Mouse (Mus musculus) heart, embryonic 12.5 days (tissue): ENCODE results near the gene Polr3e. TPM values are rescaled to one million over a fixed set of nuclear protein-coding genes. Genes with fewer than 3 reads are reported as not detected.

Experiments used
- ATAC-seq: fragments of 200-750 bp; cut with Nextera tagmentation; 2 replicates; pipeline ENCODE4 v1.8.0; 2017; ENCODE audit warnings: moderate TSS enrichment, moderate library complexity; ENCODE audit not compliant: insufficient number of reproducible peaks, low FRiP score
- H3K27ac ChIP-seq: fragments of 300-500 bp; sonication (generic); 2 replicates; pipeline ENCODE4 v1.5.1; 2016; ENCODE audit warnings: mild to moderate bottlenecking, moderate library complexity; ENCODE audit not compliant: poor library complexity, severe bottlenecking
- H3K27me3 ChIP-seq: fragments of 300-500 bp; sonication (generic); replicated peaks from 2 replicates; pipeline ENCODE4 v1.6.1; 2016; ENCODE audit warnings: mild to moderate bottlenecking, moderate library complexity
- H3K36me3 ChIP-seq: fragments of 300-500 bp; sonication (generic); 2 replicates; pipeline ENCODE4 v1.6.1; 2016; ENCODE audit warnings: mild to moderate bottlenecking, moderate library complexity
- H3K4me1 ChIP-seq: fragments of 300-500 bp; sonication (generic); replicated peaks from 2 replicates; pipeline ENCODE4 v1.6.1; 2016; ENCODE audit warnings: mild to moderate bottlenecking
- H3K4me2 ChIP-seq: fragments of 300-500 bp; sonication (generic); 2 replicates; pipeline ENCODE4 v1.6.1; 2016; ENCODE audit warnings: mild to moderate bottlenecking, moderate library complexity
- H3K4me3 ChIP-seq: fragments of 300-500 bp; sonication (generic); 2 replicates; pipeline ENCODE4 v1.5.1; 2016; ENCODE audit warnings: mild to moderate bottlenecking
- H3K9ac ChIP-seq: fragments of 300-500 bp; sonication (generic); 2 replicates; pipeline ENCODE4 v1.6.1; 2016; ENCODE audit warnings: mild to moderate bottlenecking, moderate library complexity
- H3K9me3 ChIP-seq: fragments of 300-500 bp; sonication (generic); replicated peaks from 2 replicates; pipeline ENCODE4 v1.6.1; 2016; ENCODE audit warnings: mild to moderate bottlenecking, moderate library complexity
- WGBS: fragments of 180-500 bp; shearing (Covaris S2); methylation state at CpG from one replicate; pipeline ENCODE4 v1.1.7; 2016; 5-methylcytosine and 5-hydroxymethylcytosine counted together
- polyA plus RNA-seq: library from polyadenylated mRNA; unstranded; fragments of >200 nt; fragmentation: Nextera tagmentation; extraction: Ambion mirVana; gene quantifications from 2 replicates; pipeline ENCODE4 v1.2.1, GENCODE M21; 2016

The Polr3e gene
- 24.4 and 25.9 TPM in 2 replicates for polyA plus RNA-seq

DNA sequence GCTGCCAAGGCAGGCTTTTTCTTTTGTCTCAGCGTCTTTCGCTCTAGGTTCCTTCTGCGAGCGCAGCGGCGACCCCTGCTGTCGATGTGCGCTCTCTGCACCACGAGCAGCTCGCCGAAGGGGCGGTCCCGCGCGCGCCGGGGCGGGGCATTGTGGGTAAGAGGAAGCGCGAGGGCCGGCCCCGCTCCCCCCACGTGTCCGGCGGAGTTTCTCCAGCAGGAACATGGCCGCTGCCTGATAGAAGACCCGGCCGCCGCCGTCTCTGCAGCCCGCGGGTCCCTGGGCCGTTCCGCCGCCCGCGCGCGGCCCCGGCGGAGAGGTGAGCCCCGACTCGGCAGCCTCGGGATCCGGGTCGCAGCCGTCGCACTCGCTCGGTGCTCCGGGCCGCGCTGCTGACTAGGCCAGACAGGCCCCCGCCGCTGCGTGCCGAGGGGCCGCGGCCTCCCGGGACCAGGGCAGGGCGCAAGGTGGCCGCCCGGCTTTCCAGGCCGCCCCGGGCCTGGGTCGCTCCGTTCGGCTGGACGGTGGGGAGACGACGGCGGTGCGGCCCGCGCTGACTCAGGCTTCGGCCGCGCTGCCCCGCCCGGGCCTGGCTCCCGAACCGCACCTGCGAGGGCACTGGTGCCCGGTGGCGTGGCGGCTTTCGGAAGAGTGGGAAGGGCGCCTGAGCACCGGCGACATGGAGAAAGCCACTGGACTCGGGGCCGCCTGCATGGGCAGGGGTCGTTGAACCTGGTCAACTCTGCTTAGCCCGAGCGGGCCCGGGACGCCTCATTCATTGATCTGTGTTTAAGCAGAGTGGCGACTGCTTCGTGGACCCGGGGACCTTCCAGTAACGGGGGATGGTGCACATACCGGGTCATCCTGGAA lies at the start of gene Polr3e:
Gene Polr3e (plus strand): TSS at position 153 of the 870 bp plus-strand sequence.
- H3K36me3 ChIP-seq, result 0 out of 2 replicates have a peak, but pooled peaks cover 3% of the 10 kb centered on the region
- H3K4me2 ChIP-seq, result peak within 1 kb of the TSS; percentile 79
- peak within 1 kb of the TSS; percentile 97 for H3K9ac ChIP-seq
- peaks cover 3% of the 10 kb centered on the region; the same call in 1 of the 2 replicates for H3K4me1 ChIP-seq
- peak within 1 kb of the TSS; percentile 95 for H3K4me3 ChIP-seq
- WGBS, result under 1% methylated on average over 102 of the region's 102 CpGs
- peak; percentile 95 for ATAC-seq
- H3K27ac ChIP-seq, result peak within 1 kb of the TSS; percentile 84
- H3K9me3 ChIP-seq, result no peaks in the 10 kb centered on the region
- H3K27me3 ChIP-seq, result no peaks in the 10 kb centered on the region

DNA sequence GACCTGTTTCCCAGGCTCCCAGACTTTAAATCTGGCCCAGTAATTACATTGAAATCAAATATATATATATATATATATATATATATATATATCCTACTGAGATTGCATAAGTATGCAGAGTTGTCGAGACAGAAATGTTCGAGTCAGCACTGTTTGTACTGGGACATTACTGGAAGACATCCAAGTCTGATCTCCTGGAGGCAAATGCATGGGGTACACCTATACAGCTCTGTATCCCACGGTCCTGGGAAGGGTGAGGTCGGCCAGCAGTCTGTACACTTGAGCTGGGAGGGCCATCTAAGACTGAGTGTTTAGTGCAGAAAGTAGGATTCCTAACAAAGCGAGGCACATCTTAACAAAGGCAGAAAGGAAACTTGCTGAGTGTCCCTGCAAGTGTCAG lies 47.7 kb upstream of the Polr3e start:
- Histone ChIP-seq H3K9ac (0 out of 2 replicates have a peak overlapping the region, but pooled peaks have one; percentile 37), H3K36me3 (no peaks in the 10 kb centered on the region), H3K27ac (peak overlapping the region; percentile 50; the same call in 1 of the 2 replicates), H3K4me3 (no peak overlapping the region), H3K27me3 (no peaks in the 10 kb centered on the region), H3K9me3 (no peaks in the 10 kb centered on the region), H3K4me1 (peaks cover 57% of the 10 kb centered on the region), H3K4me2 (peak overlapping the region; percentile 24; the same call in 1 of the 2 replicates)
- 38% methylated on average over 5 of the region's 5 CpGs for WGBS
- ATAC-seq, result no peak

DNA sequence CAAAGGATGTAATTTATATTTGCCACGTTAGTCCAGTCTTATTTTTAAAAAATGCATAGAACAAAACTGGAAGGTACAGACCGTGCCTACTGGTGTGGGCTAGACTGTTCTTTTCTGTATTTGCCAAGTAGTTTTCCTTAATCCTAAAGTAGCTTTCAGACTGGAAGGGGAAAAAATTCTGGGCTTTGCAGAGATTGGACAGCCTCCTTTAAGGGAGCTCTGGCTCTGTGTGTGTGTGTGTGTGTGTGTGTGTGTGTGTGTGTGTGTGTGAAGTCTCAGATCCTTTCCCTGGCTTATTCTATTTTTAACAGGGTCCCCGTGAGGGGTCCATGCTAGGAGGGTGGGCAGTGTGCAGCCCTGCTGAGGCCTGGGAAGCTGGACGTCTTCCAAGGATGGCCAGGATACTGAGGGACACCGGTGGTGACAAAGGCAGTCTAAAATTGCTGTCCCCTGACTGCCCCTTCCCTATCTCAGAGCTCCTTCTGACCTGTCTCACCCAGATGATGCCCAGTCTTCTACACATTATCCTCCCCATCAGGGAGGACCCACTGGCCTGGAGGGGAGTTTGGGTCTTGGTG lies 47.0 kb upstream of the Polr3e start:
- Histone ChIP-seq H3K9me3 (no peaks in the 10 kb centered on the region), H3K4me3 (no peak overlapping the region), H3K9ac (no peak overlapping the region), H3K27ac (peak overlapping the region; percentile 50), H3K4me1 (peaks cover 58% of the 10 kb centered on the region), H3K4me2 (no peak overlapping the region), H3K36me3 (no peaks in the 10 kb centered on the region), H3K27me3 (no peaks in the 10 kb centered on the region)
- ATAC-seq, result no peak
- 49% methylated on average over 5 of the region's 5 CpGs for WGBS

DNA sequence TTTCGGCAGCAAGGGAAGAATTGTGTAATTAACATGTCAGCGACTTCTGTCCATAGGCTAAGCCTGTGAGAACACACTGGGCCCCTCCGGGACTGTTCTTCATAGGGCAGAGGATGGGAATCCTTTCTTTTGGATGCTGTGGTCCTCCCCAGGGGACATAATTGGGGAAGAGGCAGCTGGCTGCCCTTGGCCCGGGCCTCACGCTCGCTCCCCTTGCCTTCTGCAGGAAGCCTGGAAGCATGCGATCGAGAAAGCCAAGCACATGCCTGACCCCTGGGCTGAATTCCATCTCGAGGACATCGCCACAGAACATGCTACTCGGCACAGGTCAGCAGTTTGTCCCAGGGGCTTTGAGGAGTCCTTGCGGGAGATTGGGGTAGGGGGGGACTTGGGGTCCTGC lies 44.5 kb upstream of the Polr3e start:
- Histone ChIP-seq H3K9ac (no peak overlapping the region), H3K36me3 (no peaks in the 10 kb centered on the region), H3K9me3 (no peaks in the 10 kb centered on the region), H3K27me3 (no peaks in the 10 kb centered on the region), H3K4me2 (no peak overlapping the region), H3K4me3 (no peak overlapping the region), H3K4me1 (peaks cover 40% of the 10 kb centered on the region), H3K27ac (no peak overlapping the region)
- WGBS, result 83% methylated on average over 12 of the region's 12 CpGs
- no peak for ATAC-seq

DNA sequence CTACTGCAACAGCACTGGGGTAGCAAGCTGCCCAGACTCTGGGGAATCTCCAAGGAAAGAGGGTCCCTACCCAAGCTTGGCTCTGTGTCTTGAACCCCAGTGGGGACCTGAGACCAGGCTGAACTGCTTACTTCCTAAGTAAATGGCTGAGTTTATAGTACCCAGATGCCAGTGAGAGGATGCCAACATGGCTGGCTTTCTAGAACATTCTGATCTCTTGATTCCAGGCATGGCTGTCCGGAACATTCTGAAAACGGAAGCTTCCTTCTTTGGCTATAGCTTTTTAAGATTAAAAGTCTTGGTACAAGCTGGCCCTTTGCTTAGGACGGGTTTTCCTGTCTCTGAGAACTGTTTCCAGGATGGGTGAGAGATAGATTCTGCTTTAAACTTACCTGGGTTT lies 43.5 kb upstream of the Polr3e start:
- no peak for ATAC-seq
- Histone ChIP-seq H3K4me3 (no peak overlapping the region), H3K27ac (no peak overlapping the region), H3K9ac (no peak overlapping the region), H3K27me3 (no peaks in the 10 kb centered on the region), H3K9me3 (no peaks in the 10 kb centered on the region), H3K4me1 (peaks cover 36% of the 10 kb centered on the region), H3K36me3 (no peaks in the 10 kb centered on the region), H3K4me2 (no peak overlapping the region)
- WGBS, result 88% methylated on average over 3 of the region's 3 CpGs

DNA sequence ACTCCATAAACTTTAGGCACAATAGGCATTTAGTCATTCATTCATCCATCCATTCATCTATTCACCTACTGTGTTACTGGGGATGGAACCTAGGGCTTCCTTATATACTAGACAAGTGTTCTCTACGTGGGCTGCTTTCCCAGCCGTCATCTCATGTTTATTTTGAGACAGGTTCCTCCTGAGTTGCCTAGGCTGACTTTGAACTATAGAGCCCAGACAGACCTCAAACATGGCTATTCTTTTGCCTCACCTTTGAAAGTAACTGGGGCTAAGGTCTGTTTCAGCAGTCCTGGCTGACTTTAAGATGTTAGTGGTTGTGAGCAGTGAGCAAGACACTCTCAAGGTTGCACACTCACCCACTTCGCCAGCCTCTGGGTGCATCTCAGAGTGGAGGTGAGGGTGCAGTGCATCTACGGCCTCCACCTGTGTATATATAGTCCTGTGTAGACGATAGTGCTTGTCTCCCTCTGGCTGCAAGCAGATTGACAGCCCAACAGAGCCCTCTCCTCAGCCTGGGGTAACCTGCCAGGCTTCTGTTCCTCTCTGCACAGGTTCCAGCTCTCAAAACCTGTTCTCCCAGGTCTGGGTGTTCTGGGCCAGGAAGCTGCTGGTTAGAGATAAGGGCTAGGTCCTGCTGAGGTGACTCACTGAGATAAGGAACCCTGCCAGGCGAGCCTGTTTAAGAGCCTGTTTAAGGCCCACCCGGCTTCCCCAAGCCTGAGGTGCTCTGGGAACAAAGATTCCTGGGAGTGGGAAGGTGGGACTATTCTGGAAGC lies 42.6 kb upstream of the Polr3e start:
- H3K36me3 ChIP-seq, result no peaks in the 10 kb centered on the region
- H3K4me1 ChIP-seq, result peaks cover 30% of the 10 kb centered on the region
- H3K27me3 ChIP-seq, result no peaks in the 10 kb centered on the region
- no peak overlapping the region for H3K4me3 ChIP-seq
- 37% methylated on average over 7 of the region's 7 CpGs for WGBS
- H3K9ac ChIP-seq, result no peak overlapping the region; the same call in 1 of the 2 replicates
- H3K27ac ChIP-seq, result peak overlapping the region; percentile 18; the same call in 1 of the 2 replicates
- no peaks in the 10 kb centered on the region for H3K9me3 ChIP-seq
- ATAC-seq, result peak; percentile 87
- H3K4me2 ChIP-seq, result no peak overlapping the region

DNA sequence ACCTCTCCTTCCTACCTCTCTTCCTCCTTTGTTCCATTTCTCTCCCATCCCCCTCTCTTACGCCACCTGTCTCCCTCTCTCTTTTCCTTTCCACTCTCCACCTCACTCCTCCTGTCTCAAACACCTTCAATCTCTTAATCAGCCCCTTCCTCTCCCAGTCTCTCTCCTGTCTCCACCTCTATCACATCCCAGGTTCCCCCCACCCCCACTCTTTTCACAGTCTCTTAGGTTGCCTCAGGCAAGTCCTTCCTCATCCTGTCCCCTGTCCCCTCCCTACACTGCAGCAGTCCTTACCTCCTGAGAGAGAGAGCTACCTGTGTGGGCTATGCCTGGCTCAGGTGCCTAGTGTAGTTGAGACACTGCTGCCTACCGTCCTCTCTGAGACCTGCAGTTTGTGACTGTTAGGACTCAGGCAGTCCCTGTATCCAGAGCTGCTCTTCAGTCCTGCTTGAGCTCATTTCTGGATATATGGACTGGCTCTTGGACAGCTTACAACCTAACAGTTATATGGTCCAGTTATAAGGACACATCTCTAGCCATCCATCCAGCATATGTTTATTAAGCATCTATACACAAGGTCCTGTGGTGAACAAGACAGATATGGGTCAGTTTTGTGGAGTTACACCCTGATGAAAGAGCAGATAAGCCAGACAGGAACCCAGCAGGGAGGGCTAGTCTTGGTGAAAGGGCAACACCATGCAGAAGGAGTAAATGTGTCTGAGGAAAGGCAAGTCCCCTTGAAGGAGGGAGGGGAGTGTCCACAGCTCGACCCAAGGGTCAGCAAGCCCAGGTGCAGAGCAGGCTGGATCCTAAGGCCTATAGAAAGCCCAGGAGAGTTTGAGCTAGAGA lies 41.8 kb upstream of the Polr3e start:
- no peak overlapping the region; the same call in 1 of the 2 replicates for H3K9ac ChIP-seq
- H3K27me3 ChIP-seq, result no peaks in the 10 kb centered on the region
- H3K9me3 ChIP-seq, result no peaks in the 10 kb centered on the region
- no peak overlapping the region for H3K4me2 ChIP-seq
- 52% methylated on average over 3 of the region's 3 CpGs for WGBS
- peak; percentile 61; the same call in 1 of the 2 replicates for ATAC-seq
- peaks cover 7% of the 10 kb centered on the region; the same call in 1 of the 2 replicates for H3K36me3 ChIP-seq
- H3K4me3 ChIP-seq, result no peak overlapping the region
- peak overlapping the region; percentile 18; the same call in 1 of the 2 replicates for H3K27ac ChIP-seq
- H3K4me1 ChIP-seq, result peaks cover 25% of the 10 kb centered on the region

DNA sequence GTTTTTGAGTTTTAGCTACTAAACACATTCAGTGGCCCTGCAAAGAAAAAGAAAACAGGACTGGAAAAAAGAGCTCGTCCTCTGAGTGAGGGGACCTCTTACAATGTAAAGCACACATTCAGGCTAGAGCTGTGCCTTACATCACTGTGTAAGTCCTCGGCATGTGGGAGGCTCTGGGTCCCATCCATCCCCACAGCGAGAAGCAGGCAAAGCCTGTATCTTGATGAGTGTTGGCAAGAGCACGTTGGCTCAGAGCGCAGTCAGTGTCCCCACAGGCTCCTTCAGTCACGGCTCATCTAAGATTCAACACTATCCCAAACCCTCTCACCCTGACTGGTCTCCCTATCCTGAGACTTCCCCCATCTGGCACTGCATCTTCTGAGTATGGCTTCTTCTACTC lies 39.3 kb upstream of the Polr3e start:
- Histone ChIP-seq H3K4me3 (no peak overlapping the region), H3K27ac (no peak overlapping the region), H3K36me3 (peaks cover 8% of the 10 kb centered on the region; the same call in 1 of the 2 replicates), H3K27me3 (no peaks in the 10 kb centered on the region), H3K9me3 (no peaks in the 10 kb centered on the region), H3K4me1 (peaks cover 19% of the 10 kb centered on the region), H3K9ac (no peak overlapping the region), H3K4me2 (no peak overlapping the region)
- WGBS, result 63% methylated on average over 6 of the region's 6 CpGs
- ATAC-seq, result no peak

DNA sequence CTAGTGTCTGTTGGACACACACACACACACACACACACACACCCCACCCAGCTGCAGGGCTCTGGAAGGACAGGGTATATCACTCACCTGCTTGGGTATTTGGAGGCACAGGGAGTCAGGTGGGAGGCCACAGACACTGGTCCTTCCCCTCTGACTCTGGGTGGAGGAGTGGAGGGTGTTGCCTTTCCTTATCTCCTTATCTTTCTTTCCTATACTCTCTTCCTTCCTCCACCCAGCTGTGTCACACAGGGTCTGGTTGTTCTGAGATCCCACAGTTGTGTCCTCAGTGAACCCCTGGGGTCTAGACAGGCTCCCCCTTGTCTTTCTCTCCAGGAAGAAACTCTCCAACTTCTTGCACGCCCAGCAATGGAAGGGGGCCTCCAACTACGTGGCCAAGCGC lies 37.6 kb upstream of the Polr3e start:
- no peak overlapping the region for H3K9ac ChIP-seq
- H3K4me3 ChIP-seq, result no peak overlapping the region
- ATAC-seq, result no peak
- H3K36me3 ChIP-seq, result peaks cover 23% of the 10 kb centered on the region
- peaks cover 16% of the 10 kb centered on the region for H3K4me1 ChIP-seq
- H3K27ac ChIP-seq, result no peak overlapping the region
- 0 out of 2 replicates have a peak, but pooled peaks cover 2% of the 10 kb centered on the region for H3K9me3 ChIP-seq
- H3K27me3 ChIP-seq, result no peaks in the 10 kb centered on the region
- WGBS, result 86% methylated on average over 3 of the region's 3 CpGs
- no peak overlapping the region for H3K4me2 ChIP-seq

DNA sequence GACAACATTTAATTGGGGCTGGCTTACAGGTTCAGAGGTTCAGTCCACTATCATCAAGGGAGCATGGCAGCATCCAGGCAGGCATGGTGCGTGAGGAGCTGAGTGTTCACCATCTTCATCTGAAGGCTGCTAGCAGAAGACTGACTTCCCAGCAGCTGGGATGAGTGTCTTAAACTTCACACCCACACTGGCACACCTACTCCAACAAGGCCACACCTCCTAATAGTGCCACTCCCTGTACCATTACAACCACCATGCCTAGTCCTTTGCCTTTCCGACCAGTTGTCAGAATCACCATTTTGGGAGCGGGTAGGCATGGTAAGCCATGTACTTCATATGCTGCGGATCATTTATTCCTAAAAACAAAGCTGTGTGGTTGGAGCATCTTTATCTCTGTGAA lies 36.8 kb upstream of the Polr3e start:
- WGBS, result 96% methylated on average over 4 of the region's 4 CpGs
- Histone ChIP-seq H3K36me3 (peaks cover 29% of the 10 kb centered on the region), H3K27me3 (no peaks in the 10 kb centered on the region), H3K9me3 (0 out of 2 replicates have a peak, but pooled peaks cover 2% of the 10 kb centered on the region), H3K4me2 (no peak overlapping the region), H3K4me3 (no peak overlapping the region), H3K4me1 (peaks cover 8% of the 10 kb centered on the region), H3K27ac (no peak overlapping the region), H3K9ac (no peak overlapping the region)
- ATAC-seq, result no peak
